Comparison of ENCODE assay signal across 23 mouse cellular contexts in the genomic region with DNA sequence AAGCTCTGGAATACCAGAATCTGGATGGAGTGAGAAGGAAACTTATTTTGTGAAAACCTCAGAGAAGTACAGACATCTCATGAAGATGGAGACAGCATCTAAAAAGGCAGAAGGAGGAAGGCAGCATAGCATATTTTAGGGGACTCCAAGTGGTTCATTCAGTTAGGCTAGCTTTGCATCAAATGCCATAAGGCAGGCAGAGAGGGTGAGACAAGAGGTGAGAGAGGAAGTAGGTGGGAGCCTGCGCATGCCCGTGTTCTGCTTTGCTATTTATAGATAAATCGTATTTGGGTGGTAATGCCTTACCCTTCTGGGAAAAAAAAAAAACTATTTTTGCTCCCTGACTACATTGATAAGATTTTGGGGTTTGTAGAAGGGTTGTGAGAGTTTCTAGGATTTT.
"Had no signal": no experiment of that assay in that cellular context is flagged by ENCODE, and none has a peak within 500 bp of the region (broad histone marks: within the 10 kb centered on the region; RNA-seq: fewer than 3 reads in every experiment).

No protein-coding gene starts in this region.

- H3K9ac ChIP-seq: limb, embryonic 13.5 days; liver, embryonic 12.5 days; liver, embryonic 15.5 days; neural tube, embryonic 12.5 days; neural tube, embryonic 15.5 days; stomach, embryonic 15.5 days had no signal

- H3K27ac ChIP-seq: kidney, postnatal 0 days; layer of hippocampus, adult 2 months; limb, embryonic 10.5 days; limb, embryonic 13.5 days; liver, embryonic 12.5 days; liver, embryonic 15.5 days; neural tube, embryonic 12.5 days; neural tube, embryonic 15.5 days; stomach, embryonic 15.5 days had no signal

- H3K4me3 ChIP-seq: layer of hippocampus, adult 2 months; limb, embryonic 10.5 days; limb, embryonic 13.5 days; liver, embryonic 12.5 days; liver, embryonic 15.5 days; neural tube, embryonic 12.5 days; neural tube, embryonic 15.5 days; stomach, embryonic 15.5 days had no signal

- H3K9me3 ChIP-seq: limb, embryonic 10.5 days; limb, embryonic 13.5 days; liver, embryonic 12.5 days; liver, embryonic 15.5 days; neural tube, embryonic 12.5 days; neural tube, embryonic 15.5 days; stomach, embryonic 15.5 days had no signal

- DNase-seq: kidney, adult 2 months; kidney, postnatal 25 days; layer of hippocampus, adult 9-11 months; liver; lung, adult 18-20 months; lung, postnatal 14 days; lung, postnatal 4 days; midbrain, embryonic 14.5 days; retina, postnatal 1 day; spleen, adult 18-20 months; thymus, adult 18-20 months; thymus, postnatal 36 days had no signal

- H3K27me3 ChIP-seq: limb, embryonic 13.5 days; liver, embryonic 12.5 days; liver, embryonic 15.5 days; neural tube, embryonic 12.5 days; neural tube, embryonic 15.5 days; stomach, embryonic 15.5 days had no signal

- ATAC-seq: intestine, postnatal 0 days; liver, embryonic 12.5 days had no signal

- H3K36me3 ChIP-seq: limb, embryonic 10.5 days; limb, embryonic 13.5 days; liver, embryonic 12.5 days; liver, embryonic 15.5 days; neural tube, embryonic 12.5 days; neural tube, embryonic 15.5 days; stomach, embryonic 15.5 days had no signal

- H3K4me2 ChIP-seq: limb, embryonic 13.5 days; liver, embryonic 12.5 days; liver, embryonic 15.5 days; midbrain, embryonic 11.5 days; neural tube, embryonic 12.5 days; neural tube, embryonic 15.5 days; stomach, embryonic 15.5 days had no signal

- H3K4me1 ChIP-seq: limb, embryonic 10.5 days; limb, embryonic 13.5 days; liver, embryonic 12.5 days; liver, embryonic 15.5 days; neural tube, embryonic 12.5 days; neural tube, embryonic 15.5 days; stomach, embryonic 15.5 days had no signal
